Mouse (Mus musculus) heart, postnatal 25 days (tissue): ENCODE measurements around the gene Setdb1. TPM values are rescaled to one million over a fixed set of nuclear protein-coding genes. Genes with fewer than 3 reads are reported as not detected.

Experiments used
- DNase-seq: peaks from one replicate; pipeline ENCODE4 v3.0.0; 2022; ENCODE audit warnings: low spot score
- intact Hi-C: fragments of 180-260 bp; cut with DNase I; formaldehyde crosslinking; loops from one replicate; pipeline ENCODE4 v1.15.1; 2025
- total RNA-seq, 2 experiments: library from RNA; stranded (reverse); gene quantifications; 2 replicates each; pipeline ENCODE4 v1.2.3; 2021

Setdb1 gene
- total RNA-seq, 2 experiments from 2014 or later = 11.2 to 11.4 TPM

- DNase-seq = no peak
- intact Hi-C loops = no loop called here
Observed at GRCm38 (mm10) chr3:95277149-95277551, 79.9 kb downstream of the Setdb1 start.

- DNase-seq = no peak
- intact Hi-C loops = no loop called here
Observed at GRCm38 (mm10) chr3:95276428-95276934, 80.5 kb downstream of the Setdb1 start.

GRCm38 (mm10) chr3:95275161-95275560 lies 81.8 kb downstream of the Setdb1 start:
- intact Hi-C loops = no loop called here
- no peak for DNase-seq

GRCm38 (mm10) chr3:95274453-95274852 lies 82.5 kb downstream of the Setdb1 start:
- intact Hi-C loops = no loop called here
- no peak for DNase-seq

Other genes starting within 250 kb of the Setdb1 start
- 10 to 100 TPM; 31.3 to 32.2 TPM for gene Vps72, start 246.2 kb downstream of the Setdb1 start, total RNA-seq
- 10 to 100 TPM; 17.3 to 24.5 TPM for gene Tmod4, start 232.7 kb downstream of the Setdb1 start, total RNA-seq
- gene Scnm1, start 223.2 kb downstream of the Setdb1 start, total RNA-seq = 10 to 100 TPM; 28.3 to 31.4 TPM
- gene Lysmd1, start 223.1 kb downstream of the Setdb1 start, total RNA-seq = 1 to 10 TPM; 6.7 to 7.9 TPM
- gene Tnfaip8l2, start 214.8 kb downstream of the Setdb1 start, total RNA-seq = 1 to 10 TPM; 2.0 to 2.1 TPM
- gene Sema6c, start 196.7 kb downstream of the Setdb1 start, total RNA-seq = 1 to 10 TPM; 7.3 to 9.4 TPM
- gene Gabpb2, start 139.3 kb downstream of the Setdb1 start, total RNA-seq = 10 to 100 TPM; 12.7 to 14.1 TPM
- gene Cdc42se1, start 128.5 kb downstream of the Setdb1 start, total RNA-seq = 10 to 100 TPM; 19.9 to 26.0 TPM
- 1 to 10 TPM; 6.6 to 7.5 TPM for gene Mllt11, start 125.0 kb downstream of the Setdb1 start, total RNA-seq
- not detected for gene Gm128, start 115.6 kb downstream of the Setdb1 start, total RNA-seq
- not detected for gene Bnipl, start 106.0 kb downstream of the Setdb1 start, total RNA-seq
- 10 to 100 TPM; 20.2 to 23.4 TPM for gene Mindy1, start 75.9 kb downstream of the Setdb1 start, total RNA-seq
- gene Prune1, start 75.1 kb downstream of the Setdb1 start, total RNA-seq = 10 to 100 TPM; 22.1 to 22.8 TPM
- gene Anxa9, start 50.0 kb downstream of the Setdb1 start, total RNA-seq = under 1 TPM; 0.52 to 0.59 TPM
- 10 to 100 TPM; 35.9 to 40.4 TPM for gene Cers2, start 42.4 kb downstream of the Setdb1 start, total RNA-seq
- not detected for gene 4930558C23Rik, start 45.6 kb upstream of the Setdb1 start, total RNA-seq
- gene Arnt, start 77.2 kb upstream of the Setdb1 start, total RNA-seq = 10 to 100 TPM; 40.8 to 43.6 TPM
- 10 to 100 TPM in 1 of 2 experiments, 1 to 10 TPM in 1; 8.7 to 10.9 TPM for gene Ctsk, start 142.1 kb upstream of the Setdb1 start, total RNA-seq
- gene Ctss, start 169.6 kb upstream of the Setdb1 start, total RNA-seq = 10 to 100 TPM; 13.6 TPM
- not detected for gene Hormad1, start 202.5 kb upstream of the Setdb1 start, total RNA-seq
- gene Golph3l, start 231.7 kb upstream of the Setdb1 start, total RNA-seq = 10 to 100 TPM; 18.8 to 19.7 TPM